Mouse (Mus musculus): ENCODE data around the gene Racgap1. TPM values are rescaled to one million over a fixed set of nuclear protein-coding genes. Genes with fewer than 3 reads are reported as not detected.

Racgap1 gene
- polyA plus RNA-seq, 1 experiment from 2014 or later, result 105 TPM

- Histone ChIP-seq H3K27me3 (no peaks in the 10 kb centered on the region), H3K4me1 (peaks cover 24% of the 10 kb centered on the region), H3K9ac (no peak overlapping the region), H3K4me3 (no peak overlapping the region), H3K36me3 (peaks cover 27% of the 10 kb centered on the region), H3K4me2 (no peak overlapping the region), H3K27ac (no peak overlapping the region), H3K9me3 (no peaks in the 10 kb centered on the region)
- WGBS, result 59% methylated on average over 6 of the region's 6 CpGs
- ATAC-seq (ENCODE audit: insufficient number of reproducible peaks, low FRiP score, low TSS enrichment, low read depth), result no peak
Measured at GRCm38 (mm10) chr15:99642622-99643021, 8.8 kb downstream of the Racgap1 start.

- H3K9ac ChIP-seq, result no peak overlapping the region
- H3K4me1 ChIP-seq, result no peaks in the 10 kb centered on the region
- no peak for ATAC-seq (ENCODE audit: insufficient number of reproducible peaks, low FRiP score, low TSS enrichment, low read depth)
- WGBS, result 72% methylated on average over 5 of the region's 5 CpGs
- H3K4me2 ChIP-seq, result no peak overlapping the region
- no peaks in the 10 kb centered on the region for H3K9me3 ChIP-seq
- no peaks in the 10 kb centered on the region for H3K27me3 ChIP-seq
- no peak overlapping the region for H3K4me3 ChIP-seq
- peaks cover 65% of the 10 kb centered on the region for H3K36me3 ChIP-seq
- H3K27ac ChIP-seq, result no peak overlapping the region
Measured at GRCm38 (mm10) chr15:99638124-99638485, 13.4 kb downstream of the Racgap1 start.

GRCm38 (mm10) chr15:99637405-99638123 is 13.9 kb downstream of the Racgap1 start:
- no peak for ATAC-seq (ENCODE audit: insufficient number of reproducible peaks, low FRiP score, low TSS enrichment, low read depth)
- Histone ChIP-seq H3K4me3 (no peak overlapping the region), H3K4me2 (no peak overlapping the region), H3K4me1 (no peaks in the 10 kb centered on the region), H3K27ac (0 out of 2 replicates have a peak overlapping the region, but pooled peaks have one; percentile 13), H3K27me3 (no peaks in the 10 kb centered on the region), H3K9me3 (no peaks in the 10 kb centered on the region), H3K36me3 (peaks cover 71% of the 10 kb centered on the region), H3K9ac (no peak overlapping the region)
- 63% methylated on average over 12 of the region's 12 CpGs for WGBS

- no peaks in the 10 kb centered on the region for H3K4me1 ChIP-seq
- 88% methylated on average over 7 of the region's 7 CpGs for WGBS
- no peak overlapping the region for H3K27ac ChIP-seq
- no peak overlapping the region for H3K4me2 ChIP-seq
- no peaks in the 10 kb centered on the region for H3K27me3 ChIP-seq
- no peak overlapping the region for H3K9ac ChIP-seq
- no peaks in the 10 kb centered on the region for H3K9me3 ChIP-seq
- ATAC-seq (ENCODE audit: insufficient number of reproducible peaks, low FRiP score, low TSS enrichment, low read depth), result no peak
- no peak overlapping the region for H3K4me3 ChIP-seq
- H3K36me3 ChIP-seq, result peaks cover 88% of the 10 kb centered on the region
Measured at GRCm38 (mm10) chr15:99634702-99635101, 16.8 kb downstream of the Racgap1 start.

GRCm38 (mm10) chr15:99631618-99632017 is 19.8 kb downstream of the Racgap1 start:
- H3K9me3 ChIP-seq, result no peaks in the 10 kb centered on the region
- H3K4me3 ChIP-seq, result no peak overlapping the region
- no peak overlapping the region for H3K4me2 ChIP-seq
- no peak overlapping the region for H3K27ac ChIP-seq
- no peak overlapping the region for H3K9ac ChIP-seq
- H3K4me1 ChIP-seq, result no peaks in the 10 kb centered on the region
- H3K36me3 ChIP-seq, result peaks cover 86% of the 10 kb centered on the region
- no peaks in the 10 kb centered on the region for H3K27me3 ChIP-seq
- ATAC-seq (ENCODE audit: insufficient number of reproducible peaks, low FRiP score, low TSS enrichment, low read depth), result no peak

- Histone ChIP-seq H3K36me3 (peaks cover 67% of the 10 kb centered on the region), H3K4me2 (no peak overlapping the region), H3K9me3 (no peaks in the 10 kb centered on the region), H3K27ac (no peak overlapping the region), H3K4me3 (no peak overlapping the region), H3K9ac (no peak overlapping the region), H3K27me3 (no peaks in the 10 kb centered on the region), H3K4me1 (no peaks in the 10 kb centered on the region)
- ATAC-seq (ENCODE audit: insufficient number of reproducible peaks, low FRiP score, low TSS enrichment, low read depth), result no peak
- 94% methylated on average over 10 of the region's 11 CpGs for WGBS
Measured at GRCm38 (mm10) chr15:99622063-99622462, 29.4 kb downstream of the Racgap1 start.

- no peak for ATAC-seq (ENCODE audit: insufficient number of reproducible peaks, low FRiP score, low TSS enrichment, low read depth)
- no peak overlapping the region for H3K27ac ChIP-seq
- no peak overlapping the region for H3K4me2 ChIP-seq
- H3K4me1 ChIP-seq, result peaks cover 9% of the 10 kb centered on the region
- H3K4me3 ChIP-seq, result no peak overlapping the region
- 67% methylated on average over 4 of the region's 4 CpGs for WGBS
- H3K27me3 ChIP-seq, result 0 out of 2 replicates have a peak, but pooled peaks cover under 1% of the 10 kb centered on the region
- peaks cover 45% of the 10 kb centered on the region for H3K36me3 ChIP-seq
- H3K9me3 ChIP-seq, result no peaks in the 10 kb centered on the region
- H3K9ac ChIP-seq, result no peak overlapping the region
Measured at GRCm38 (mm10) chr15:99619821-99620220, 31.6 kb downstream of the Racgap1 start.

GRCm38 (mm10) chr15:99618595-99618994 is 32.9 kb downstream of the Racgap1 start:
- Histone ChIP-seq H3K27ac (no peak overlapping the region), H3K27me3 (peaks cover 12% of the 10 kb centered on the region), H3K4me2 (no peak overlapping the region), H3K9ac (no peak overlapping the region), H3K9me3 (no peaks in the 10 kb centered on the region), H3K4me1 (peaks cover 18% of the 10 kb centered on the region), H3K4me3 (no peak overlapping the region), H3K36me3 (peaks cover 34% of the 10 kb centered on the region)
- ATAC-seq (ENCODE audit: insufficient number of reproducible peaks, low FRiP score, low TSS enrichment, low read depth), result no peak
- WGBS, result 69% methylated on average over 3 of the region's 3 CpGs

- ATAC-seq (ENCODE audit: insufficient number of reproducible peaks, low FRiP score, low TSS enrichment, low read depth), result 0 out of 2 replicates have a peak, but pooled peaks have one; percentile 42
- Histone ChIP-seq H3K4me3 (no peak overlapping the region), H3K9me3 (no peaks in the 10 kb centered on the region), H3K9ac (no peak overlapping the region), H3K27me3 (peaks cover 14% of the 10 kb centered on the region), H3K36me3 (peaks cover 5% of the 10 kb centered on the region; the same call in 1 of the 2 replicates), H3K27ac (peak overlapping the region; percentile 54), H3K4me1 (peaks cover 21% of the 10 kb centered on the region), H3K4me2 (peak overlapping the region; percentile 20; the same call in 1 of the 2 replicates)
- 31% methylated on average over 9 of the region's 9 CpGs for WGBS
Measured at GRCm38 (mm10) chr15:99615246-99615645, 36.2 kb downstream of the Racgap1 start.

- peaks cover 3% of the 10 kb centered on the region; the same call in 1 of the 2 replicates for H3K36me3 ChIP-seq
- WGBS, result 12% methylated on average over 12 of the region's 12 CpGs
- peak overlapping the region; percentile 20; the same call in 1 of the 2 replicates for H3K4me2 ChIP-seq
- no peak overlapping the region for H3K9ac ChIP-seq
- peak; percentile 67; the same call in 1 of the 2 replicates for ATAC-seq (ENCODE audit: insufficient number of reproducible peaks, low FRiP score, low TSS enrichment, low read depth)
- H3K27me3 ChIP-seq, result peaks cover 14% of the 10 kb centered on the region
- H3K9me3 ChIP-seq, result no peaks in the 10 kb centered on the region
- peak overlapping the region; percentile 54 for H3K27ac ChIP-seq
- no peak overlapping the region for H3K4me3 ChIP-seq
- H3K4me1 ChIP-seq, result peaks cover 21% of the 10 kb centered on the region
Measured at GRCm38 (mm10) chr15:99614753-99615152, 36.7 kb downstream of the Racgap1 start.

GRCm38 (mm10) chr15:99614273-99614672 is 37.2 kb downstream of the Racgap1 start:
- H3K4me1 ChIP-seq, result peaks cover 21% of the 10 kb centered on the region
- ATAC-seq (ENCODE audit: insufficient number of reproducible peaks, low FRiP score, low TSS enrichment, low read depth), result no peak
- no peaks in the 10 kb centered on the region for H3K9me3 ChIP-seq
- WGBS, result 66% methylated on average over 13 of the region's 13 CpGs
- H3K4me3 ChIP-seq, result no peak overlapping the region
- H3K27ac ChIP-seq, result peak overlapping the region; percentile 54; the same call in 1 of the 2 replicates
- H3K4me2 ChIP-seq, result no peak overlapping the region
- H3K27me3 ChIP-seq, result peaks cover 14% of the 10 kb centered on the region
- H3K36me3 ChIP-seq, result no peaks in the 10 kb centered on the region
- no peak overlapping the region for H3K9ac ChIP-seq

- WGBS, result 59% methylated on average over 7 of the region's 7 CpGs
- Histone ChIP-seq H3K9ac (no peak overlapping the region), H3K4me2 (no peak overlapping the region)
Measured at GRCm38 (mm10) chr15:99611563-99611962, 39.9 kb downstream of the Racgap1 start.

More at GRCm38 (mm10) chr15:99611563-99611962, 39.9 kb downstream of the Racgap1 start:
- H3K4me1 ChIP-seq, result peaks cover 30% of the 10 kb centered on the region
- ATAC-seq (ENCODE audit: insufficient number of reproducible peaks, low FRiP score, low TSS enrichment, low read depth), result no peak
- H3K36me3 ChIP-seq, result no peaks in the 10 kb centered on the region
- H3K27me3 ChIP-seq, result peaks cover 14% of the 10 kb centered on the region
- no peak overlapping the region for H3K27ac ChIP-seq
- H3K4me3 ChIP-seq, result no peak overlapping the region
- H3K9me3 ChIP-seq, result no peaks in the 10 kb centered on the region

Data from limb, embryonic 15.5 days (tissue).